Mouse (Mus musculus): ENCODE data around the gene Olfr328.

Gene Olfr328

GRCm38 (mm10) chr11:58555536-58555935 lies at the start of gene Olfr328:
Olfr328 (minus strand) TSS chr11:58555636.
- 68% methylated on average over 1 of the region's 1 CpGs for WGBS

- WGBS, result 94% methylated on average over 3 of the region's 3 CpGs
These were observed 49.8 kb upstream of the Olfr328 start for GRCm38 (mm10) chr11:58605228-58605627.

DNA sequence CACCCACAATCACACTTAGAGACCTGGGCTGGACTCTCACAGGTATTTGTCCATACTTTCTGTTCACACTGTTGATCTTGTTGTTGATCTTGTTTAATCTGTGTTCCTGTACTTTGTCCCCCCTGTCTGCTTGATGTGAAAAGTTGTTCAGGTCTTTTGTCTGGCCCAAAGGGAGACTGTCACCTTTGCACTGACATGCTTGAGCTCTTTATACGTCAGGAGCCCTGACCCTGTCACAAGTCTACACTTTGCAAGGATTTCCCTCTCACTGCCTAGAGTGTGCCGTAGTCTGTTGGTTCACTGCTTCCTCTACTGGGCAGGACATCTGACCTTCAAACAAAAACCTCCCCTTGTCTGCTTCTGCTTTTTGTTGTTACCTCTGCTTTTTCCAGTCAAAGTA lies 49.3 kb upstream of the Olfr328 start:
- WGBS, result 88% methylated on average over 2 of the region's 2 CpGs

- 87% methylated on average over 6 of the region's 6 CpGs for WGBS
These were observed 47.5 kb upstream of the Olfr328 start for GRCm38 (mm10) chr11:58602800-58603560.

GRCm38 (mm10) chr11:58597837-58598236 lies 42.4 kb upstream of the Olfr328 start:
- 92% methylated on average over 13 of the region's 13 CpGs for WGBS

- WGBS, result 86% methylated on average over 6 of the region's 6 CpGs
These were observed 39.4 kb upstream of the Olfr328 start, which contains the start of gene Olfr324 for GRCm38 (mm10) chr11:58594814-58595213. Olfr324 (plus strand) TSS chr11:58595114.

GRCm38 (mm10) chr11:58588620-58589250 lies 33.3 kb upstream of the Olfr328 start:
- WGBS, result 55% methylated on average over 3 of the region's 3 CpGs

GRCm38 (mm10) chr11:58587898-58588348 lies 32.5 kb upstream of the Olfr328 start:
- WGBS, result 76% methylated on average over 7 of the region's 7 CpGs

DNA sequence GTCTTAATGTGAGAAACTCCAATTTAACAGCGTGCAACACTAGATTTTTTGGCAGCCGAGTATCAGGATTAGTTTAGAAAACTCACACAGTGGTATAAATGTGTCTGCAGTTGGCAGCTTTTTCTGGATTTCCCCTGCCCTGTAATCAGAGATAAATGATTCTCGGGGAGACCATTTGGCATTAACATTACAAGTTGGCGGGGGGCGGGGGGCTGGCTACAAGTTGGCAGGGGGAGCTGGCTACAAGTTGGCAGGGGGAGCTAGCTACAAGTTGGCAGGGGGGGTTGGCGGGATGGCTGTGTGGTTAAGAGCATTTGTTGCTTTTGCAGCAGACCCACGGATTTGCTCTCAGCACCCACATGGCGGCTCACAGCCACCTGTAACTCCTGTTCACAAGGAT lies 23.2 kb upstream of the Olfr328 start:
- 20% methylated on average over 8 of the region's 8 CpGs for WGBS

- 64% methylated on average over 1 of the region's 1 CpGs for WGBS
These were observed 22.0 kb upstream of the Olfr328 start, which contains the start of gene Olfr325 for GRCm38 (mm10) chr11:58577430-58577829. Olfr325 (plus strand) TSS chr11:58577730.

DNA sequence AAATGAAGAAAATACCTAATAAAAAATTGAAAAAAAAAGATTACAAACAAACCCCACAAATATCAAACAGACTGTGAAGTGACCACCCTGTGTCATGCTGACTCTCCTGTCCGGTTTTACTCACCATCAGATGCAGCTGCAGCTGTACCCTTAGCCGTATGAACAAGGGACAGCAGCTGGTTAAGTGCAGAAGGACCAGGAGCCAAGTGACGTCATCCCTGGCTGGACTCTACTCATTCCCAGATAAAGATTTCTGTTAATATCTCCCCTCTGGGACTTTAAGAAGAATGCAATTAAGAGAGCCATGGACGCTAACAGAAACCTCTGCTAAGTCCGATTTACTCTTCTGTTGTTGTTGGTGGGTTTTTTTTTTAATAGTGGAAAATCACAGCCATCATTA lies 15.0 kb upstream of the Olfr328 start, which contains the start of gene Olfr224:
Olfr224 (minus strand) TSS at position 149 of the 400 bp plus-strand sequence.
- 67% methylated on average over 5 of the region's 5 CpGs for WGBS

DNA sequence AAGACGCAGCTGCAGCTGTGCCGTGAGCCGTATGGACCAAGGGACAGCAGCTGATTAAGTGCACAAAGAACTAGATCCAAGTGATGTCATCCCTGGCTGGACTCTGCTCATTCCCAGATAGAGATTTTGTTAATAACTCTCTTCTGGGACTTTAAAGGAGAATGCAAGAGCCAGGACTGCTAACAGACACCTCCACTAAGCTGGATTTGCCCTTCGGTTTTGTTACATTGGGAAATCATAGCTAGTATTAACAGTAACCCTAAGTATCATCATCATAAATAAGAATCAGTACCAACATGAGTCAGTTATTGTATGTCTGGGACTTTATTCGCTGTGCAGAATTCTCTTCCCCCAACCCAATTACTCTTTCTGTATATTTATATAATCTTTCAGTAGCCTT lies 9.1 kb downstream of the Olfr328 start, which contains the start of gene Olfr329-ps:
Olfr329-ps (minus strand) TSS at position 101 of the 400 bp plus-strand sequence.
- 72% methylated on average over 5 of the region's 5 CpGs for WGBS

GRCm38 (mm10) chr11:58534736-58535135 lies 20.7 kb downstream of the Olfr328 start, which contains the start of gene Olfr330:
Olfr330 (minus strand) TSS chr11:58534836.

GRCm38 (mm10) chr11:58519756-58520155 lies 35.7 kb downstream of the Olfr328 start:
- 92% methylated on average over 8 of the region's 9 CpGs for WGBS

- 92% methylated on average over 18 of the region's 18 CpGs for WGBS
These were observed 36.5 kb downstream of the Olfr328 start for GRCm38 (mm10) chr11:58518916-58519315.

DNA sequence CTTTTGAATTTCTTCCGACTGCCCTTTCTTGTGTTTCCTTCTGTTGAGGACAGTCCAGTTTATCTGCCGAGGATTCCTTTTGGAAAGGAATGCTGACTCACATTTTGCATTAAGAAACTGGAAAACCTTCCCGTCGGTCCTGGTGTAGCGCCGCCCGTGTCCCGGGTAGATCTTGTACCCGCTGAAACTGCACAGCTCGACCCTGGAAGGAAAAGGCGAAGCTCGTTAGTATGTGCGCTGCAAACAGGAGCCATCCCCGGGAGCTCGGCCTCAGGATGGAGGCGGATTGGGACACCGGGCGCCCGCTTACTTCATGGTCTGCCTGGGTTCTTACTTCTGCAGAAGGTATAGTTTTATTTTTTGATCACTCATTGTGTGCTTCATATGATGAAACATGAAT lies 46.4 kb downstream of the Olfr328 start:
- WGBS, result 83% methylated on average over 19 of the region's 19 CpGs

DNA sequence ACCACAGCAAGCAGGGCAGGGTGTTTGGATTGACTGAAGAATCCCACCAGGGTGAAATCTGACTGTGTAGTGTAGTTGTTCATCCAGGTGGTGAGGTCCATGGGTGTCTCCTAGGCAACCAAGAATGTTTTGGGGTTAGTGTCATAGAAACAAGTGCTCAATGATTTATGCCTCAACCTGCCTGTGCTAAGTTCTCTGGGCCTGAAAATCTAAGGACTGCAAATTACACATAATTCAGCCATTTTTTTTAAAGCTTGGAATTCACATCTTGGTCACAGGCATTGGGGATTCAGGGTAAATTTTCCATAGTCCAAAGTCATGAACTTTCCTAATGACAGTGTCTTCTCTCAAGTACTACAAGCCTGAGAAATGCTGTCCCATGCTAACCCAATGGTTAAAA lies 53.0 kb downstream of the Olfr328 start, which contains the start of gene Olfr331:
Olfr331 (minus strand) TSS at position 101 of the 400 bp plus-strand sequence.

